Mouse (Mus musculus) ES-E14 (cell line): ENCODE data around the gene Ccdc182.

ENCODE experiments used
- CHD2 ChIP-seq: IDR thresholded peaks from 2 replicates; pipeline ENCODE4 v1.6.1; 2014; ENCODE audit warnings: mild to moderate bottlenecking, low read depth, low read length, inconsistent platforms
- HCFC1 ChIP-seq: IDR thresholded peaks from 2 replicates; pipeline ENCODE4 v1.6.1; 2012; ENCODE audit warnings: low read length, inconsistent platforms, borderline replicate concordance; ENCODE audit not compliant: insufficient read depth
- MAFK ChIP-seq: IDR thresholded peaks from 2 replicates; pipeline ENCODE4 v1.6.1; 2014; ENCODE audit warnings: mild to moderate bottlenecking, low read depth, low read length, inconsistent platforms; ENCODE audit not compliant: insufficient read depth
- ZNF384 ChIP-seq: IDR thresholded peaks from 2 replicates; pipeline ENCODE4 v1.6.1; 2012; ENCODE audit warnings: low read depth, low read length, inconsistent platforms

DNA sequence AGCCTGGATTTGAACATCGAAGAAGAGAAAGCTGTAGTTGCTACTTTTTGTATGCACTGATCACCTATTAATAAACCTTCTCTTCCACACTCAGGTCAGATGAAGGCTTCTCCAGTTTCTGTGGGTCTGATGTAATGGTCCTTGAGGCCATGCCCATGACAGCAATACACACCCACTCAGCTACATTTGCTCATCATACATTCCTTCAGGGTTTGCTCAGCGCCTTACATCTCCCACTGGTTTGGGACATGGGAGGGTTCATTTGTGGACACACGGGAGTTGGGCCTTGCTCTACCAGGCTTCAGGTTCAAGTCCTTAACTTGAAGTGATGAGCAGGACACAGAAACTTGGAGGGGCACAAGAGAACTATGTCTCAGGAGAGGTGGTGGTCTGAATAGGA, 44.1 kb downstream of the Ccdc182 start:
- TF ChIP-seq HCFC1, result no peak
- no peak for TF ChIP-seq ZNF384
- no peak for TF ChIP-seq MAFK
- no peak for TF ChIP-seq CHD2
